Mouse (Mus musculus) gastrocnemius, postnatal 4 days (tissue): ENCODE data around the gene Fam198b. TPM values are rescaled to one million over a fixed set of nuclear protein-coding genes. Genes with fewer than 3 reads are reported as not detected.
"Not testable (repeated sequence)": the region's sequence is repeated elsewhere in the genome, so short reads cannot be mapped to it uniquely, and the experiment has no call there.

ENCODE experiments used
- DNase-seq, 2 experiments: peaks; one replicate each; pipeline ENCODE4 v3.0.0; 2021 to 2022; ENCODE audit warnings: low spot score in 2 of 2, mixed read lengths in 2 of 2
- total RNA-seq, 2 experiments: library from RNA; stranded (reverse); gene quantifications; 2 replicates each; pipeline ENCODE4 v1.2.3; 2021

The Fam198b gene
- total RNA-seq, 2 experiments from 2014 or later: 55.4 to 71.6 TPM

DNA sequence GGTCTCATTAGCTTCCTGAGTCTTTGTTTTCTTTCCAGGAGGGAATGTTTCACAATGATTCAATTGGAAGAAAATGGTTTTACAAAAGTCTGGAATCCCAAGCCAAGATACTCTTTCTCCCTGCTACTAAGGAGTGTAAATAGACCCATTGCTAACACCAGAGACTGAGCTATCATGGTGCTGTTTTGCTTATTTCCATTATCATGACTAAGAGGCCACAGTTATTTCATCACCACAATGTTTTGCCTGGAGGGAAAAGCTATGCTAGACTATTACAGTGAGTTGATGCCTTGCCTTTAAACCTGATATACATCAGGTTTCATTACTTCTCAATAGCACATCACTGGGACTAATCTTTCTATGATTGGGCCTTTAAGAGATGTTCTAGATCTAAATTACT is 34.4 kb downstream of the Fam198b start:
- DNase-seq: no peak

DNA sequence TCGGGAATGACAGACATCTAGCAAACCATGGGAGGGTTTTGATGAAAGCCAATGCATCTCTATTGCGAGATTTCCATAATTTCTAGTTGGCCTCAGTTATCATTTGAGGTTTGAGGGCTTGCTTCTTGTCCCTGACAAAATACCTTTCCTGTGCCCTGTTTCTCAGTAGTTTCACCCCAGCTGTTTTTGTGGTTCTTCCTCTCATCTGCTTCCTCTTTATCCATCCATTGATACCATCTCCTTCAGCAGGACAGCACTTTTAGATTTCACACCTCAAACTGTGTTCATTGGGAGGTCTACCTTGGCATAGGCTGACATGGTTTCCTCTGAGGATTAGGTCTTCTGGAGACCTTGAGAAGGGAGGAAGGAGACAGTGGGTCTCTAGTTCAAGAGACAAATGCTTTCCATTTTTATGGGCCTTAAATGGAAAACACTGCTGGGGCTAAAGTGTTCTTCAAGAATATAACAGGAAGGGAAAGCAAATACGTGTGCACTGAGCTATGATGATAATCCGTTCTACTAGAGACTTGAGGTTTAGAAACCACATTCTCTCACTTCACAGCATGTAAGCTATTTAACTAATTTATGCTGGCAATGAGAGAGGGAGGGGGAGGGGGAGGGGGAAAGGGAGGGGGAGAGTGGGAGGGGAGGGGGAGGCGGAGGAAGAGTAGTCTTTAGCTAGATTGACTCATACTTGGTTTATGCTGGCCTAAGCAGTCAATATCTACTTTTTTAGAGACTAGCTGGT is 41.8 kb downstream of the Fam198b start:
- DNase-seq: no peak

DNA sequence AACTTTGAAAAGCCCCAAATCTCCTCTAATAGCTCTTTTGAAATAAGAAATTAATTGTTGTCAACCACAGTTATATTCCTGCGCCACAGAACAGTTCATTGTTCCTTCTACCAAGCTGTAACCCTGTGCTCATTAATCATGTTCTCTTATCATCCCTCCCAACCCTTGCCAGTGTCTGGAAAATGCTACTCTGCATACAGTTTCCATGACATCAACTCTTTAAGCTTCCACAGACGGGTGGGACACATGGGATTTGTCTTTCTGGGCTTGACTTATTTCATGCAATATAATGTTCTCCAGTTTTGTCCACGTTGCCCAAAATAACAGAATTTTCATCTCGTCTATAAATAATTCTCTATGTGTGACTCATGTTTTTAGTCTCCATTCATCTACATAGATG is 42.7 kb downstream of the Fam198b start:
- no peak for DNase-seq

DNA sequence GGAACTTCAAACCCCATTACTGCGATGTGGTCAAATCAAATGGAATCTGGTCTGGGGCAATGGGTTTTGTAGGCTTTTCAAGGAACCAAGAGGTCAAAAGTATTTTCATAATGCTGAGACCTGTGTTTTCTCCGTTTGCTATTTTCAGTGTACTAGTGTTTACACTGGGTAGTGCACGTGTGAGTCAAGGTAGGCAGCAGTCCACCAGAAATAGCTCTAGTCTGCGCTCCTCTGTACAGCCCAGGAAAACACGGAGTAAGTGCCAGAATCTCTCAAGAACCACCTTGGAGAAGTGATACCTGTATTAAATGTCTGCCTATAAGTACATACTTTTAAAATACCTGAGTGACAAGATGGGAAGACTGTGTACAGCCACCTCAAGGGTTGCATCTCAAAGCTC is 44.1 kb downstream of the Fam198b start:
- DNase-seq: no peak

DNA sequence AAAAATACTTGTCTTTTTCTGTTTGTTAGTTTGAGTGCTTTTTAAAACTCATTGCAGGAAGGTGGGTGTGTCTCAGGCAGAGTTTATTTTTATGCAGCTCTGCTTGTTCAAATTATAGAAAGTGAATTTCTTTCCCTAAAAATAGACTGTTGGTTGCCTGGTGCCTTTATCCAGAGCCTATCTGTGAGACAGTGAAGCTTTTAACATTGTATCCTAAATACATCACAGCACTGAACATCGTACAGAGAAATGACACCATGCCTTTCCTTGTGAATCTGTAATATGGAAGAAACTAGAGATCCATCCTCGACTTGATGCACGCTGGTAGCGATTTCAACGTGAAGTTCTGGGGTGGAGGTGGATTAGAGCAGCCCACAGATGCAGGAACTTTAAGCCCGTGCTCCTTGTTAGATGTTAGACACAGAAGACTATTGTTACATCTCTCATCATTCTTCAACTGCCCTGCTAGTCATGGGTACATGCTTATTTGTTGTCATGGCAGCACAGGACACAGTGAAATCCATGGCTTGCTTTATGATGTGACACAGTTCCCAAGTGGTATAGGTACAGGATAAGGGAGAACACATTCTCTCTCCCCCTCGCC is 45.9 kb downstream of the Fam198b start:
- no peak for DNase-seq

DNA sequence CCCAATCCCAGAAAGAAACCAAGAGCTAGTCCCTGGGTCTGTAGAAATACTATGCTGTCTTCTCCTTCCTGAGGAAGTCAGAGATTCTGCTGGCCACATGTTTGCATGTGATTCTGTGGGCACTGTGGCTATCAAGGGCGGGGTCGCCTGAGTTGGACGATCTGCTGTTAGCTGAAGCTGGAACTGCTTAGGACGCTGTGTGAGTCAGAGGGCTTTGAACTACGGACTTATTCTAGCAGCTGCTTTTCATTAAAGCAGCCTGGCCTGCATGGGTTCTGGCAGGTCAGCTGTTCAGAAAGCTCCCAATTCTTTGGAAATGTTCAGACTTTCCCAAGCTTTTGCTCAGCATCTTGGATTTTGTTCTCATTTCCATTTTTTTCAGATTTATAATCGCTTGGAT is 51.9 kb downstream of the Fam198b start:
- peak; percentile 37 to 56 for DNase-seq

DNA sequence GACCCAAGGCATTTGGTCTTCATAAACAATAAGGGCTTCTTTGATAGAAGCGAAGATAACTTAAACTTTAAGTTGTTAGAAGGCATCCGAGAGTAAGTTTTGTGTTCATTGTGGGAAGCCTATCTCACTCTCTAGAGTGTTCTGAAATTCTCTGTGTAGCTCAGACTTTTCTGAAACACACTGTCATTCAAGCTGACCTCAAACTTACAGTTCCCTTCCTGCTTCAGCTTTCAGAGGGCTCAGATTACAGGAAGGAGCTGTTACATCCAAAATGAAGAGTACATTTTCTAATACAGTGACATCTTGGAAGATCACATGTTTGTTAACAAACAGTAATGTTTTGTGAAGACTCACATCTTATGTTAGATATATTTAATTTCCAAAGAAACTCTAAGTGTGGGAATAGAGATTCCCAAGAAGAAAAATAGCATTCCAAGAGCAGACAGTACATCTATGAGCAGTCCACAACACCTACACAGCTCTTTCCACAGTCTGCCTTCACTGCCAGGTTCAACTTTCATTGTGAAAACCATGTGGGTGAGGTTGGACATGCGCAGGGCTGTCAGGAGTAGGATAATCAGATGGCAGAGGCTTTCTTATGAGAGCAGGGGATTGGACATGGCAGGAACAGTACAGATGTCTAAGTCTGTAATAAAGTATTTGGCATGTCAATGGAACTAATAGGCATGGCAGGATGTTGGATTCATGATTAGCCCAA is 52.6 kb downstream of the Fam198b start:
- DNase-seq: no peak

DNA sequence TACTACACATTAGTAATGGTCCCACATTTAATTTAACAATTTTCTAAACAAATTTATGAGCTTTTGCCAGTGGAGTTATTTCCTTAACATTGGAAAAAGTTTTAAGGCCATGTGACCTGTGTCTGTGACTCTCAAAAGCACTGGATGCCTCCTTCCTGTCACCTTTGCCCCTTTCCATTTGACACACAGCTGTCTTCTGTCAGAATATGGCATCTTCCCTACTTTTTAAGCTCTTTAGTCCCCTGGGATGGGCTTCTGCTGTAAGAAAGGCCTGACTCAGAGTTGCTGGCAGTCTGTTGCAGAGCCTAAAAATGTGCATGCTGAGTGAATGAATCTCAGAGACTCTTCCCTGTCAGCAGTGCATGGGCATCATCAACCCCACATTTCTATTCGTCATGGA is 63.4 kb downstream of the Fam198b start:
- peak in 1 of 2 experiments; percentile 33 for DNase-seq

DNA sequence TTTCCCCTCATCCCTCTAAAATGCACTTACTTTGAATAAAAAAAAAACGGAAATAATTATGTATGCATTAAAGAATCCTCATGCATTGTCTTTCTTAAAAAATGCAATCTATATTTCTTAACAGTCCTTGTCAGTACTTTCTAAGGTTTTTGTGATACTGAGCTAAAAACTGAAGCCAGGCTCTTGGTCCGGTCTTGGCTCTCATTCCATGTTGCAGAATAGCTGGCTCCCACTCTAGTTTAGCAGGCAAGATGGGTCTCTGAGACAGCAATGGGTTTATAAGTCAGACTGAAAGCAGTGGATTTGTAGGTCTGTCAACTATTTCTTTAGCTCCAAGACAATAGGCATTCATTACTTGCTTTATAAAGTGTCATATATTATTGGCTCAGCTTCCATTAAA is 63.8 kb downstream of the Fam198b start:
- no peak for DNase-seq

DNA sequence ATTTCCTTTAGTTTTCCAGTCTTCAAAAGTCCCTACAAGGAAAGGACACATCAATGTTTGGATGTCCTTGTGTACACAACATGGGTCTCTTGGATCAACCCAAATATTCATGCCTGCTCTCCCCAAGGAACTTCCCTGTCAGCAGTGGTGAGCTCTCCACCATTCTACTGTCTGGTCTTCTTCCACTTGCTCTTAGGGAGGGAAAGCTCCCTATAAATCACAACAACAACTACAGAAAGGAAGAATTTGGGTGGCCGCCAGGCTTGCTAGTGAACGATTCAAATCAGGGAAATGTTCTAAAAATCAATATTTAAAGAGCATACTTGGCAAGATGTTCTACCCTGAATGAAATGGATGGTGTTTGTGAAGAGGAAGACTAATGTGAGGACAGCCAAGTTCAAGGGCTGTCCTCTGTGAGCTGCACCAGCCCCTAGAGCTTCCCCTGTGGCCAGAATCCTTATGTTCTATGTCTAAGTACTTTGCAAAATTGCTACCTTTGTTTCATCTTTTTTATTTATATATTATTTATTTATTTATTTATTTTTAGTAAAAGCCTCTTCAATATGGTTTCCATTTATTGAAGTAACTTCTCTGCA is 68.9 kb downstream of the Fam198b start:
- DNase-seq: peak in 1 of 2 experiments; percentile 53

DNA sequence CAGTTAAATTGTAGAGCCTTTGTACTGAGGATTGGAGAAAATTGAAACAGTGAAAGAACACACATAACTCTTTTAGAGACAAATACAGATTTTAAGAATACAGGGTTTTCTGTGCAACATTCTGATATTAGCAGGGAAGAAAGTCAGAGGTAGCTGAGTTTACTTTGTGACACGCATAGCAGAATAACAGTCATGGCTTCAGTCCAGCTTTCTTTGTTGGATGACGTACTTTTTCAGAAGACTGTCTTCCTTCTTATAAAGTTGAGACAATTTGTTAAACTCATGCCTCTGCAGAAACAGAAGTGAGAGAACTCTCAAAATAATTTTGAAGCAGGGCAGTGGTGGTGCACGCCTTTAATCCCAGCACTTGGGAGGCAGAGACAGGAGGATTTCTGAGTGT is 70.9 kb downstream of the Fam198b start:
- no peak for DNase-seq

DNA sequence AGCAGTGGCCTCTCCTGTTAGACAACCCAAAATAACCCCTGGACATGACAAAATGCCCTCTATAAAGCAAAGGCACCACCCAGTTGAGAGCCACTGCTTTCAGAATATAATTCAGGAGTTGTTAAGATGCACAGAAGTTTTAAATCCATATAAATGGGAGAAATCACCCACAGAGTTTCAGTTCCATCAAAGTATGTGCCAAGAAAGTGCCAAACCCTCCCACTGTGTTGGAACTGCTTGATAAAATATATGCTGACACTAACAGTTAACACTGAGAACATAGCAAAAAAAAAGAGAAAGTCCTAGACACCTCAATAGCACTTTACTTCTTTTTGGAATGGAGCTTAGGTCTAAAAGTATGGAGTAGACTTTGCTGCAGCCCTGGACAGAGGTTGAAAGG is 72.5 kb downstream of the Fam198b start:
- no peak for DNase-seq

DNA sequence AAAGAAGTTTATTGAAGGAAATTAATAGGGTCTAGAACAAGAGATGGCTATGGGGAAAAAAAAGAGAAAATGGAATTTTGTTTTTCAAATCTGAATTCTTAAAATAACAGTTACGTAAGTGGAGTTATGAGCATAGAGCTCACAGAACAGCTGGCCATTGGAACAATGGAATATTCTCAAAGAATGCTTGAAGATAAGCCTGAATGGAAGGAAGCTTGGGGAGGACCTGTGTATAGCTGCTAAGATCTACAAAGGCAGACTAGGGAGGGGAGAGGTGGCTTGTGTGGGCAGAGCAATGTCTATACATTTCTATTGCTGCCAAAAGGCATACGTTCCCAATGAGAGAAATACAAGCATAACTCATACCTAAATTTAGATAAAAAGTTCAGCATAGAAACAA is 73.4 kb downstream of the Fam198b start:
- DNase-seq: no peak

DNA sequence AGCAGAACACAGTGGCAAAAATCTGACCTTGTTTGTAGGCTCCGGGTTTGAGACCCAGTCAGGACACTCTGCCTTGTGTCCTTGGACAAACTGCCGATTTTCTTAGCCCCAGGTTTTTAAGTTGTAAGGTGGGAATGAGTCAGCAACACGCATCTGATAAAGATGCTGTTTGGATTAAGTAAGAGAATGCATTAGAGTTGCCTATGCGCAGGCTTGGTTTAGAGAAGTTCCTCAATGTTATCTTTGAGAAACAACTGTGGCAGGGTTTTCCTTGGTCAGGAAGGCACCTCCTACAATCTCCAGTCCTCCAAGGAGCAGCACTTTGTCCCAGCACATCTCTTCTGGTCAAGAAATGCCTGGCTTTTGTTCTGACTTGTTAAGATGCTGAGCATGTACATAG is 82.4 kb downstream of the Fam198b start:
- DNase-seq: no peak

DNA sequence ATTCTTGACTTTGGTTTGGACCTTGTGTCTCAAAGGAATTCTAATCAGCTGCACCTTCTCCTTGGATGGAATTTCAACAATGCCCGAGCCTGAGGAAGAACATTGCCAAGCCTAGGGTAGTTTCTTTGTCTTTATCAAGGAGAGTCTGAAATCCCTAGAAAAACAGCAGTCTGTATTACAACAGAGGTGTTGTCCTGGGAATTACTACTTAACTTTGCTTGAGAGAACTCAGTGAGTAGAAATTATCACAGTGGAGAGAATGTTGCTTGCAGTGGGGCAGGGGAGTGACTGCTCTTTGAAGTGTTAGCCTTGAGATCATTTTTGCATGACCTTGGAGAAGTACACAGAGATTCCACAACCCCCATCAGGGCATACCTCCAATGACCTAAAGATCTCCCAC is 83.0 kb downstream of the Fam198b start:
- no peak for DNase-seq

DNA sequence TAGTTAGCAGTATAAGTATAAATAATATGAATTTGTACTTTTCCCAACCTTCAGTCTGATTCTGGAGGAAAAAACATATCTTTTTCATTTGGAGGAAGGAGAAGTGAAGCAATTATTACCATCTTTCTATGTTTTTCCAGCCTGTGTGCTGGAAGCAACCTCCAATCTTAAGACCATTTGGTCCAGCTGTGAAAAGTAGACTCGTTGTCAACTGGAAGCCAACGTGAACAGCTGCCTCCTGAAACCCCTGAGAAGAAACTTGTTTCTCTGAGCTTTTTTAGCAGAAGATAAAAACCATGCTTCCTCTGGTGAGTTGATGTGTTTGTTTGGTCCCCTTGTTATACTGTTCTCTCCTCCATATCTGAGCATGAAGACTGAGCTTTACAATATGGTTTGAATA is 84.1 kb downstream of the Fam198b start:
- DNase-seq: no peak

DNA sequence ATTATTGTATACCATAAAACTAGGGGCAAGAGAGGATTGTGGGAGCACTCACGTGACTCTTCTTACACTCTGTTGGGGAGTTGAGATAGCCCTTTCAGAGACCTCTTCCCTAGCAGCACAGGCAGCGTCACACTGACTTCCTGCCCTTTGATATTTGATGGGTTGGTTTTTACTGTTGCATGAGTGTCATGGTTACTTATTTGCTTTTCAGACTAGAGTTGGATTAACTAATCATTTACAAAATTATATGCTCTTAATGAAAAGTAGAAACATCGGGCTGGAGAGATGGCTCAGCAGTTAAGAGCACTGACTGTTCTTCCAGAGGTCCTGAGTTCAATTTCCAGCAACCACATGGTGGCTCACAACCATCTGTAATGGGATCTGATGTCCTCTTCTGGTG is 85.2 kb downstream of the Fam198b start:
- not testable (repeated sequence) for DNase-seq

DNA sequence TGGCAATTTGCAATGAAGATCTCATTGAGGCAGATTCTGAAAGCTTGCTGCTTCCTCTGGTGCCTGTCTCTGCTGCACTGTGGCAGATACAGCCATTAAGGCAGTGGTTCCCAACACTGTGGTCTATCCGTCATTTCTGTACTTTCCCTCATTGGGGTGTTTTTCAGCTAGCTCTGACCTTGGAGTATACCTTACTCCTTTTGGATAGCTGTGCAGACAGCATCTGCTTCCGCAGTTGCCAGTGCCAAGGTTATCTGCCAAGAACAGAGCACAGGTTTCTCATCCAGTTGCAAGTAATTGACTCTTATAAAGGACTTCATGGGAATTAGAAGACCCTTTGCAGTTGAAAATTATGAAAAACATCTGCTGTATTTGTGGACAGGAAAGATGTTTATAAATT is 85.7 kb downstream of the Fam198b start:
- DNase-seq: peak in 1 of 2 experiments; percentile 23

DNA sequence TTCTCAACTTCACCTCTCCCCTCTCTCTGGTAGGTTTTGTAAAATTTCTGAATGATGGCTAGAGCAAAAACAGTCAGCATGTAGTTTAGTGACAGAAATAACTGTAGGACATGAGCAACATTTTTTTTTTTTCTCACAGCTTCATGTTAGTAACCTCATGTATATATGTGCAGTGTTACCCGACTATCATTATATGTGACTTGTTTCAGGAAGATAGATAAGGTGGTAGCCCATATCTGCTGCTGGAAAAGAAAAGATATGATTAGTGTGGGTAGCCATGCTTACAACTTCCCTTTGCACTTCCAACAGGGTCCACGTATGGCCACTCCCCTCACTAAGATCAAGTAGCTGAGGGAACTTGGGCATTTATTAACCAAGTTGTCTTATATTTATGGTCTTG is 86.2 kb downstream of the Fam198b start:
- DNase-seq: no peak

DNA sequence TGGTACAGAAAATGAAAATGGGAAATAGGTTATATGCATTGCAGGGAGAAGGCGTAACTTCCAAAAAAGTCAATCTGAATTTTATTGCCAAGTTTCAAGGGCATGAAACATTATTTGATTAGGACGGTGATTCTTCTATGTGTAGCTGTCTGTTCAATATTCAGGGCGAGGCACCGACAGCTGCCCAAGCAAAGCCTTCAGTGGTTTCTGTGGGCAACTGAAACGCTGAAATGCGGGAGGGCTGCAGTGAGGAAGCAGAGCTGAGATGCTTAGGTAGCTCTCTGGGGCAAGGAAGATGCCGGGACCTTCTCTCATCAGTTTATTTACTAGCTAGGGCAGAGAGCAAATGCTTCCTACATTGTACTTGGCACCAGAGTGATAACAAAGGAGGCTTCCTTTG is 87.2 kb downstream of the Fam198b start:
- DNase-seq: no peak

DNA sequence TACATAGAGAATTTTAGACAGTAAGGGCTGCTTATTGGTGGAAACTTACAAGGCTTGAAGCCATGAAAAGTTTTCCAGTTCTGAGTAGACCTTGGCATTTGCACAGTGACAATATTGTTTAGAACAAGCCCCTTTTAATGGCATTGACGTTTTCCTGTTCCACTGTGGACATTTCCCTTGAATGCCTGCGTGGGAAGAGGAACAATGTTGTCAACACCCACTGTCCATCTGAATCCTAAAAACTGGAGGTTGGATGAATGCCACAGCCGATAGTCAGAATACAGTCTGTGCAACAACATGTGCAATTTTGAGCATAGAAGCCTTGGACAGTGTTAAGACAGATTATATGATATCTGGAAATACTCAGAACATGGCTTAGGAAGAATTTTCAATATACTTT is 92.5 kb downstream of the Fam198b start:
- DNase-seq: no peak
